Mouse (Mus musculus) ovary, postnatal 36 days (tissue): ENCODE measurements around the gene Zswim4.
A peak's percentile ranks its signal among the peaks of the same experiment; 100 is the strongest.

Source experiments
- DNase-seq: peaks from one replicate; pipeline ENCODE4 v3.0.0; 2022; ENCODE audit warnings: low spot score, mixed read lengths

Gene Zswim4

GRCm38 (mm10) chr8:84236998-84237473 lies at the start of gene Zswim4:
Gene Zswim4 (minus strand): TSS chr8:84237055.
- DNase-seq, result peak; percentile 97

DNA sequence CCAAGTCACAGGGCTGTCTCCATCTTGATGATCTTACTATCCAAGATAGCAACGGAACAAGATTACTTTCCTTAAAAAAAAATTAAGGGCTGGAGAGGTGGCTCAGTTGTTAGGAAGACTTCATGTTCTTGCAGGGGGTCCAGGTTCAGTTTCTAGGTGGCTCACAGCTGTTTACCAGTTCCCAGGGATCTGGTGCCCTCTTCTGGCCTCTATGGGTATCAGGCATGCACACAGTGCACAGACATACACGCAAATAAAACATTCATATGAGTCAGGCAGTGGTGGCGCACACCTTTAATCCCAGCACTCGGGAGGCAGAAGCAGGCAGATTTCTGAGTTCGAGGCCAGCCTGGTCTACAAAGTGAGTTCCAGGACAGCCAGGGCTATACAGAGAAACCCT lies 48.8 kb upstream of the Zswim4 start:
- peak; percentile 27 for DNase-seq

- DNase-seq, result peak; percentile 20
These were observed 47.8 kb upstream of the Zswim4 start for GRCm38 (mm10) chr8:84284608-84285063.

DNA sequence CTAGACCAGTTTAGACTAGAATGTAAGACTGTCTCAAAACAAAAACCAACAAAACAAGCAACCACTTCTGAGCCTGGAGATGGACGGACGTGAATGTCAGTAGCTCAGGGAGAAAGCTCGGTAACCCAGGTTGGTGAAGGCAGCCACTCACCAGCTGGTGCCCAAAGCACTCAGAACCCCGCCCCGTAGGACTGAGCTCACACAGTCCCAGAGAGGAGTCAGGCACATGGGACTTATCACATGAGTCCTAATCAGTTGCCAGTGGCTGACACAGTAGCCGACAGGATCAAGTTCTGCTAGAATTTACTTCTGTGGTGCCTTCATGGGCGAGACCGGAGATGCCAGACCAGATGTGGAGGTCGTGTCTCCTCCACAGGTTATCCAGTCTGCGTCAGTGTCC lies 43.9 kb upstream of the Zswim4 start:
- DNase-seq, result no peak

DNA sequence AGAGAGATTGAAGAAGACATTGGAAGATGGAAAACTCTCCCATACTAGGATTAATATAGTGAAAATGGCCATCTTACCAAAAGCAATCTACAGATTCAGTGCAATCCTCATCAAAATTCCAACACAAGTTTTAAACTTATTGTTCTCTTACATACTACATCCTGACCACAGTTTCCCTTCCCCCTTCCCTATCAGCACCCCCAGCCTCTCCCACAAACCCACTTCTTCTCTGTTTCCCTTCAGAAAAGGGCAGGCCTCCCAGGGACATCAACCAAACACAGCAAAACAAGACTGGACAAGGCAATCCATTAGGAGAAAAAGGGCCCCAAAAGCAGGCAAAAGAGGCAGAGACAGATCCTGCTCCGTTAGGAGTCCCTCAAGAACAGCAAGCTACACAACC lies 39.6 kb upstream of the Zswim4 start:
- DNase-seq, result no peak

- no peak for DNase-seq
These were observed 37.1 kb upstream of the Zswim4 start for GRCm38 (mm10) chr8:84273968-84274367.

DNA sequence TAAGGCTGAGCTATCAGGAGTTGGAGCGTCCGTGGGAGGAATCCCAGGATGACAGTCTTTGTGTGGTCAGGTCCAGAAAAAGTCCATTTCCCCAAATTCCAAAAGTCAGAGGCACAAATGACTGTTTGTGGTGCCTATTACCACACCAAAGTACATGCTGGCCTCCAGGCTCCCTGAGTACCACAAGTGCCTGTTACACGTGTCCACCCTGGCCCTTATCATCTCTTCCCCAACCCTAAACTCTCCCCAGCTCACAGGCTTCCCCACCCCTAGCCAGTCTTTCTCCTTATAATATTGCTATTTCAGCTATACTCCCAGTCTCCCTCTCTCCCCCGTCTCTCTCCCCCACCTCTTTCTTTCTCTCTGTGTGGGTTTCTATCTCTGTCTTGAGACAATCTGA lies 35.4 kb upstream of the Zswim4 start:
- DNase-seq, result no peak

GRCm38 (mm10) chr8:84269950-84270773 lies 33.3 kb upstream of the Zswim4 start, which contains the start of gene Ccdc130:
Gene Ccdc130 (minus strand): TSS chr8:84270380.
- peak; percentile 99 for DNase-seq

GRCm38 (mm10) chr8:84261098-84261497 lies 24.2 kb upstream of the Zswim4 start:
- DNase-seq, result no peak

DNA sequence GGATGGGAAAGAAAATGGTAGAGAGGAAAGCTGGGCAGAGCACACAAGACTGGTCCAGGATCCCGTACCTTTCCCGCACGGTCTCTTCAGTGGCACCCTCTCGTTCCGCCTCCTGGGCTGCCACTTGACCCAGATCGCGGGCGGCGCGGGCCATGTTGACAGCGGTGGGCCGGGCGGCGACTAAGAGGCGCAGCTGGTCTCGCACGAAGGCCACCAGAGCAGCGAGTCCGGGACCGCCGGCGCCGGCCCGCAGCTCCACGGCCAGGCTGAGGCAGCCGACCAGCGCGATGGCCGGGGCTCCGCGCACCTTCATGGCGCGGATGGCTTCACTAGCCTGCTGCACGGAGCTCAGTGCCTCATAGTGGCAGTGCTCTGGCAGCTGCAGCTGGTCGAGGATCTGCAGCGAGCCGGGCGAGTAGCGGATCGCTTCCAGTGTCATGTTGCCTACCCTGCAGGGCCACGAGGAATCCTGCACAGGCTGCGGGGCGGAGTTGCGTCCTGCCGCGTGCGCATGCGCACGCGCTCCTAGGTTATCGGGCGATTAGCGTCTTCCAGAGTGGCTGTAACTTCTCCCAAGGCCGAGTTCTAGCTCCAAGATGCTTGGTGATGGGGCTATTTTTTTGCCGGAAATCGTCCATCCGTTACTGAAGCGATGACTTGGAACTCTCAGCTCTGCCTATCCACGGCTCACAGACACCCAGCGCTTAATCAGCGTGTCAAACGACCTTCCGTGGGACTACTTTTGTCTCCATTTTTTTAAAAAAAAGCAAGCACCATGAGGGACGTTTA lies 20.2 kb upstream of the Zswim4 start, which contains the start of gene Mri1:
Gene Mri1, minus strand, starts transcription at position 505 of the 789 bp plus-strand sequence.
- peak; percentile 83 for DNase-seq

GRCm38 (mm10) chr8:84256458-84256821 lies 19.6 kb upstream of the Zswim4 start:
- no peak for DNase-seq

DNA sequence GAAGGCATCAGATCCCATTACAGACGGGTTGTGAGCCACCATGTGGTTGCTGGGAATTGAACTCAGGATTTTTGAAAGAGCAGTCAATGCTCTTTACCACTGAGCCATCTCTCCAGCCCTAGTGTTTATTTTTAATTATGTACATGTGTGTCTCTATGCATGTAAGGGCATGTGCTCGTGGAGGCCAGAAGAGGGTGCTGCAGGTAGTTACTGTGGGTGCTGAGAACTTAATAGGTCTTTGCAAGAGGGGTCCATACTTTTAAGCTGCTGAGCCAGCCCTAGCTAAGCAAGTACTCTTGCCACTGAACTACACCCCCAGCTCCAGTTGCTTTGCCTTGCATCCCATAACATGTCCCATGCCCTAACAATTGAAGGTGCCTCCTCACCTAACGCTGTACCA lies 19.0 kb upstream of the Zswim4 start:
- DNase-seq, result no peak

GRCm38 (mm10) chr8:84249257-84250170 lies 12.7 kb upstream of the Zswim4 start, which contains the start of gene D8Ertd738e:
Gene D8Ertd738e (minus strand): TSS chr8:84249719.
- peak; percentile 83 for DNase-seq

DNA sequence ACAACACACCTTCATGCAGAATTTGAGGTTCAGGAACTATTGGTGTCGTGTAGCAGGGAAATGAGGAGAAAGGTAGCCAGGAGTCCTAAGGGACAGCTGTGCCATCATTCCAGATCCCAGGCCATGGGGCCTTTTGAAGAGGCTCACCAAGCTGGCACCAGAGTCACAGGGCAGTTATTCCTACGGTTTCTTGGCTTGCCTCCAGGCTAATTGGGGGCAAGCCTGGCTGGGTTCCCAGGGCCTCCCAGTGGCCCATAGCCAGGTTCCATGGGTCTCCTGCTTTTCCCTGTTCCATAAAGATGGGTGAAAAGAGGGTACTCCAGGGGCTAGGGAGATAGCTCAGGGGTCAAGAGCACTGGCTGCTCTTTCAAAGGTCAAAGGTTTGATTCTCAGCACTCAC lies 5.0 kb upstream of the Zswim4 start:
- no peak for DNase-seq

DNA sequence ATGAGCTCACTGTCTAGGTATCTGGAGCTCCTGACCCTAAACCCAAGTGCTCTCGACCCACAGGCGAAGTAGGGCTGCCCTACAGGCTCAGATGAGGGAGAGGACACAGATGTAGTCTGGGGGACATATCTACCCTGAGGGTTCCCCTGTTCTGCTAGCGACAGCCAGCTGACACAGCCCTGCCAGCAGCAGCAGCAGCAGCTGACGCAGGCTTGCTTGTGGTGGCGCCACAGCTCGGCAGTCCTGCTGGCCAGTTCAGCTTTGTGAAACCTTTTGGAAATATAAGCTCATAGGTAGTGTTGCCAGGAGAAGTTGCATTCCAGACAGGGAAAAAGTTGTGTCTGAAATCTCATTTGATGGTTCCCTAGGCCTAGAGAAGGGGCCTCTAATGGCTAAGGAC lies 4.3 kb upstream of the Zswim4 start:
- no peak for DNase-seq

- DNase-seq, result no peak
These were observed 831 bp upstream of the Zswim4 start for GRCm38 (mm10) chr8:84237542-84238229.

DNA sequence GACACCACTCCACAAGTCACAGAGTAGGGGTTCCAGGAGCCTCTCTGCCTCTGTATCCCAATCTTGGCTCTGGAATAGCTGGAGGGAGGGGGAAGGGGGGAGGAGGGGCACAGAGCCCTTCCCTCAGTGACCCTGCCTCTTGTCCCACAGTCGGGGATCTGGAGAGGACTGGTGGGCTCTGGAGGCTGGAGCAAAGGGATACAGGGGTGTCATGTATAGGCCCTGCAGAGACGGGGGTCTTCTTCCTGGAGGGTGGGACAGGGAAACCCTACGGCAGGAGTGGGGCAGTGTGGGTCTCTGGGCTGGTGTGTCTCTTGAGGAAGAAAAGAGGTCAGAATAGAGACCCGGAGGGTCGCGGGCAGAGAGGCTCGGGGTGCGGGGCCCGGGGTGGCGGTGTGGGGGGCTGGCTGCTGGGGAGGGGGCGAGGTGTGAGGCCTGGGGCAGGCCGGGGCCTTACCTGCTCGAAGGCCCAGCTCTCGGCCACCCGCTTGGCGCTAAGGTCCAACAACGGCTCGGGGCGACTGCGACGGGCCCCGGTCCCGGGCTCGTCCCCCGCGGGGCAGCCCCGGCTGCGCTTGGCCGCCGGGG lies 351 bp downstream of the Zswim4 start:
- no peak for DNase-seq

- DNase-seq, result no peak
These were observed 977 bp downstream of the Zswim4 start for GRCm38 (mm10) chr8:84235746-84236409.

DNA sequence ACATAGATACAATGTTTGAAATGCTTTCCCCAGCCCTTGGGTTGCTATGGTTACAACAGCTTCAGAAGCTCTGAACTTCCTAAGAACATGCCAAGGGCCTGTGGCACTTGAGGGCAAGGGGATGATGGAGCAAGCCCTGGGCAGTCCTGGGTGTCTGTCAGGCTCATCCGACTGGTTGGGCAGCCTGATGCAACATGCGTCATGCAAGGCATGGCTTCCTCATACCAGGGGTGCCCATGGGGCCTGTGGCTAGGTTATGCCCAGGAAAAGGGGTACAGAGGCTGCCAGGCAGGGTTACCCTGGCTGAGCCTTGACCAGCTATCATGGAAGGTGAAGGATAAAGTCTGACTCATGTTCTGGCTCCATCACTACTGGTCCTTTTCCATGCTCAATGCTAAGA lies 3.8 kb downstream of the Zswim4 start:
- DNase-seq, result no peak

DNA sequence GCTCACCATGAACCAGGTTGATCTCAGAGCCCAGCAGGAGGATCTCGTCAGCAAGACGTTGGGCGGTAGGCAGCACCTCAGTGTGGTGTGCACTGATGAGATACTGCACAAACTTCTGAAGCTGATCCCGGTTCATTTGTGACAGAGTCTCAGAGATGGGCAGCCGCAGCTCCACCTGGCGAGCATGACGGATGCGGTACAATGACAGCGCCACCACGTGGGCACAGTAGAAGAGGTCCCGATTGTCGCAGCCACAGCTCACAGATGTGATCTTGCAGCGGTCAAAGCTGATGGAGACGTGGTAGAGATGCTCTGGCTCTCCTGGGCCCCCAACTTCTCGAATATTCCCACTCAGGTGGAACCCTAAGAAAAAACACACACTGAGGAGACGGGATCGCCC lies 6.1 kb downstream of the Zswim4 start:
- DNase-seq, result no peak
